Mouse (Mus musculus): ENCODE results near the gene Asic5. TPM values are rescaled to one million over a fixed set of nuclear protein-coding genes. Genes with fewer than 3 reads are reported as not detected.
A peak's percentile ranks its signal among the peaks of the same experiment; 100 is the strongest.

Gene Asic5
- total RNA-seq, 2 experiments from 2014 or later, result not detected

DNA sequence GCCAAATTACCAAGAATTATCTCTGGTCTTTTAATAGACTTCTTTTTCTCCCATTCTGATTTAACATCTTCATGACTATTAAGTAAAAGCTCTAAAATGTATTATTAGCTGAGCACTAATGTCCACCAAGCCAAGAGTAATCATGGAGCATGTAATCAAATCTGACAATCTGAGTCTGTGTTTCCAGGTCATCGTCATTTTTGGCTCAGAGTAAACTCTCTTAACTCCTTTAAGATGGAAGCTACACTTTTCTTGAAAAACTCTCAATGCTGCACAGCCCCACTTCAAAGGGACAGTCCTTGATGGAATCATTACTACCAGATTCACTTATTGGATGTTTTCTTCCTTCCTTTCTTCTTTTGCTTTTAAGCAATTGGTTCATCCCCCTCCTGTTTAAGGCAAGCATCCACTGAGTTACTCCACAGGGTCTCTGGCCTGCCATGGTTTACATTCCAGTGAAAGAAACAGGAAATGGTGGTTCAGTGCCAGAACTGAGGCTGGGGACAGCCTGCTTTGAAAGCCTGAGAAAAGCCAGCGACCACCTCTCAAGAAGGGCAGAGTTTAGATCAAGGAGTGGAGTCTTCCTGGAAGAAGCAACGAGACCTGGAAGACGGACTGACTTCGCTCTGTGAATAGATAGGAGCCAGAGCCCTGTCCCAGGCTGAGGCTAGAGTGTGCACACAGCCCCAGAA is 72.3 kb downstream of the Asic5 start:
- no peak for DNase-seq (ENCODE audit: low spot score in 2 of 2)
- intact Hi-C loops (cut with DNase I), result no loop called here

GRCm38 (mm10) chr3:82057201-82057600 is 75.1 kb downstream of the Asic5 start:
- intact Hi-C loops (cut with DNase I), result no loop called here
- no peak for DNase-seq (ENCODE audit: low spot score in 2 of 2)

DNA sequence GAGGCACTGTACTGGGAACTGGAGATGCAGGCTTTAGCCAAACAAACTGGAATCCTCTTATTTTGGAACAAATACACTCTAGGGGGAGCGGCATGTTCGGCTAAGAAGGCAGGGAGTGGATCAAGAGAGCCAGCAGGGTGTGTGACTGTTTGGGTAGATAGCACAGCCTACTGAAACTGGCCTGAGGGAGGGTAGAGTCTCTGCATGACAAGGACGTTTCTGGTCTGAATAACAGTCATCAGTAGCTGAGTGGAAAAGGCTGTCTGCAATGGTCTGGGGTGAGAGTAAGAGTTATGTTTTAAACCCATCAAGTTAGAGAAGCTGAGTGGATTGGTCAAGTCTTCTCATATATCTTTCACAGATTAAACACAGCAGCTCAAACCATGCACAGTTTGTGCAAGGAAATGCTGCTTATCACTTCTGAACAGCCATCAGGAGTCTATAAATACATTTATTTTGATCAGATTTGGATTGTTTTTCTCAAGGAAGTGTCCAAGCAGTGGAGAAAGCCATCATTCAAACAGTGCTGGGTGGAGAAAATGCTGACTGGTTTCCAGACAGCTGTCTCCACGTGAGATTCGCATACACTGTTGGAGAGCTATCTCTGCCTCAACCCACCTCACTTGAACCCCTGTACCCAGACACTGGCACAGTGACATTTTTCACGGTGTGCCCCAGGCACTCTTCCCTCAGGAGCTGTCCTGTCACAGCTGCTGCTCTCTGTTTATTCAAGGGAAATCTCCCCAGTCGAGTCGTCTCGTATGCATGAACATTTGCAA is 79.5 kb downstream of the Asic5 start:
- DNase-seq (ENCODE audit: low spot score in 2 of 2), result peak in 1 of 2 experiments; percentile 6
- intact Hi-C loops (cut with DNase I), result no loop called here

DNA sequence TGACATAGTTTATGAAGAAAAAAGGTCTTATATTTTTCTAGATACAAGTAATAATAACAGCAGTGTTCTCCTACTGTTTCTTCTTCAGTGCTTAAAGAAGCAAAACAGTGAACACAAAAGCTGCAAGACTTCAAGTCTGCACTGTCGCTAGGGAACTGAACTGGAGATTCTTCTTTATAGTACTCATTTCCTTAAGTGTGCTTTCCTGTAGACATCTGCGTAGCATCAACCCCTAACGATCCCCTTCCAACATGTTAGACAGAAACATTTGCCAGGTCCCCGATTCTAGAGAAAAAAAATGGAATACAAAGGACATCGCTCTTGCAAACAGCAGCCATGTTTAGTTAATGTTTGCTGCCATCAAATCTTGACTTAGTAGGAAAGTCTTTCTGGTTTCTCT is 85.7 kb downstream of the Asic5 start:
- DNase-seq (ENCODE audit: low spot score in 2 of 2), result no peak
- intact Hi-C loops (cut with DNase I), result no loop called here

Other genes starting within 250 kb of the Asic5 start
- 10 to 100 TPM; 13.7 to 14.5 TPM for gene Ctso, start 49.7 kb upstream of the Asic5 start, total RNA-seq (2021)
- 1 to 10 TPM; 1.6 to 1.7 TPM for gene Tdo2, start 6.1 kb upstream of the Asic5 start, total RNA-seq (2021)
- gene Gucy1b1, start 92.4 kb downstream of the Asic5 start, total RNA-seq (2021), result 100 to 1,000 TPM; 193 to 201 TPM
- 10 to 100 TPM; 77.6 to 78.0 TPM for gene Gucy1a1, start 163.5 kb downstream of the Asic5 start, total RNA-seq (2021)

All from left cerebral cortex, postnatal 14 days (tissue).